Mouse (Mus musculus): ENCODE measurements around the gene Rln3.

The Rln3 gene

DNA sequence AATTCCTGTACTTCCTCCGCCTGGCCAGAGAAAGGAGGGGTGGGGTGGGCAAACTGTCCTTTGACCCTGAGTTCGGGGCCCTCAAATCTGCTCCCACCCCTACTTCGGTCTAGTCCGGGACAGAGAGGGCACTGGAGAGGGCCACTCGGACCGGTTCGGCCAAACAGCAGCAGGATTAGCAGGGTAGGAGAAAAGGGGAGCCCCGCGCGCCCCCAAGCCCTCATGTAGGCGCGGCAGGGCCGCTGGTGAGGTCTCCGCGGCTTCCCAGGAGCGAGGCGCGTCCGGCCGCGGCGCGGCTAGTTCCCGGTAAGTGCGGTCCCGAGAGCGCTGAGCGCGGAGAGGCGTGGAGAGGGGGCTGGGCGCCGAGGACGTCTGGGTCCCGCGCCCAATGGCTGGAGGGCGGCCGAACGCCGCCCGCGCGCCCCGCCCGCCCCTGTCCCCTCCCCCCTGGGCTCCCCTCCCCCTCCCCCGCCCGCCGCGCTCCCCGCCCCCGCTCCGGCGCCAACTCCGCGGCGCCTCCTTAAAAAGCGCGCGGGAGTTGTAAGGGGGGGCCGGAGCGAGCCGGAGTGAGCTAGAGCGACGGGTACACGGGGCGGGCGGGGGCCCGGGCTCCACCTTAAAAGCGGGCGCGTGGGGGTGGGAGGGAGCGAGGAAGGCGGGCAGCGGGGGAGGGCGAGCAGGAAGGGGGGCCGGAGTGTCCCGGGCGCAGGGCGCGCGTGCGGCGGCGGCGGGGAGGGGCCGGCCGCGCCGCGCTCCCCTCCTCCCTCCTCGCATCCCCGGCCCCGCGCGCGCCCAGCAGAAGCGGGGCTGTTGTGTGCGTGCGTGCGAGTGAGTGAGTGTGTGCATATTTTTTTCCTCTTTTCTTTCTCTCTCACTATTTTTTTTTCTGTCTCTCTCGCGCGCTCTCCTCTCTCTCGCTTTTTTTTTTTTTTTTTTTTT, 48.0 kb downstream of the Rln3 start:
- peak; percentile 90 for DNase-seq (ENCODE audit: extremely low spot score)

DNA sequence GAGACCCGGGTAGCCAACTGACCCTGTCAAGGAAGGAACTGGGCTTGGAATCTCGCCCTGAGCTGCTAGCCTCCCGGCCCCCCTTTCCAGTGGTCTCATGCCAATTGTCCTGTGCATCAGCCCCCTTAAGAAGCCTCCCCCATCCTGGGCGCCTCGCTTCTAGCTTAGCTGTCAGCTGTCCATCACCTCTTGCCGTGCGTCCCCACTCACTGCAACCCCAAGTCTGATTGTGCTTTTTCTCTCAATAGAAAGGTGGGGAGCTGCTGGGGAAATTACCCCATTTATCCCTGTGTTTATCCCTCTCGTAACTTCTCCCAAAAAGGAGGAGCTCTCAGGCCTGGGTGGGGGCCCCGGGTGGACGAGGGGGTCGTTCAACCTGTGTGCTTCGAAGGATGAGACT, 48.8 kb downstream of the Rln3 start:
- no peak for DNase-seq (ENCODE audit: extremely low spot score)

DNA sequence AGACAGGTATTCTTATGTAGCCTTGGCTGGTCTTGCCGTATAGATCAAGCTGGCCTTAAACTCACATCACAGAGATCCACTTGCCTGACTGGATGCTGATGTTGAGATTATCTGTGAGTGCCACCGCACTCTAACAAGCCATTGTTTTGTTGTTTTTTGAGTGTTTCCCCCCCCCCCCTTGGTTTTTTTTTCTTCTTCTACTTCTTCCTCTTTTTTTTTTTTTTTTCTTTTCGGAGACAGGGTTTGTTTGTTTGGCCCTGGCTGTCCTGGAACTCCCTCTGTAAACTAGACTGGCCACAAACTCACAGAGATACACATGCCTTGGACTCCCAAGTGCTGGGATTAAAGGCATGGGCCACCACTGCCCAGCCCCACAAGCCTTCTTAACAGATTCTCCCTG, 50.8 kb downstream of the Rln3 start:
- DNase-seq (ENCODE audit: extremely low spot score) = no peak

All from embryo, embryonic 9.5 days (tissue).